Mouse (Mus musculus): ENCODE results near the gene Ccp110. TPM values are rescaled to one million over a fixed set of nuclear protein-coding genes. Genes with fewer than 3 reads are reported as not detected.
A peak's percentile ranks its signal among the peaks of the same experiment; 100 is the strongest.

The Ccp110 gene
- total RNA-seq (2021) = 1 to 10 TPM; 2.0 to 3.2 TPM
- long read RNA-seq, experiment 1 = 0 reads
- long read RNA-seq, experiment 2 = 0 reads

- DNase-seq (ENCODE audit: low spot score) = peak; percentile 97
These were observed at the start of gene Ccp110 for GRCm38 (mm10) chr7:118712228-118713173. TSS of gene Ccp110 (plus strand) at chr7:118712552.

GRCm38 (mm10) chr7:118667773-118668172, 44.6 kb upstream of the Ccp110 start:
- DNase-seq (ENCODE audit: low spot score) = no peak

- DNase-seq (ENCODE audit: low spot score) = no peak
These were observed 42.2 kb upstream of the Ccp110 start for GRCm38 (mm10) chr7:118670142-118670541.

GRCm38 (mm10) chr7:118676826-118677225, 35.5 kb upstream of the Ccp110 start:
- no peak for DNase-seq (ENCODE audit: low spot score)

GRCm38 (mm10) chr7:118688199-118688598, 24.2 kb upstream of the Ccp110 start:
- DNase-seq (ENCODE audit: low spot score) = peak; percentile 79

- DNase-seq (ENCODE audit: low spot score) = no peak
These were observed 23.3 kb upstream of the Ccp110 start for GRCm38 (mm10) chr7:118689088-118689487.

GRCm38 (mm10) chr7:118691287-118691686, 21.1 kb upstream of the Ccp110 start:
- no peak for DNase-seq (ENCODE audit: low spot score)

- no peak for DNase-seq (ENCODE audit: low spot score)
These were observed 16.2 kb upstream of the Ccp110 start for GRCm38 (mm10) chr7:118696146-118696545.

- DNase-seq (ENCODE audit: low spot score) = no peak
These were observed 15.2 kb upstream of the Ccp110 start for GRCm38 (mm10) chr7:118697168-118697567.

- DNase-seq (ENCODE audit: low spot score) = no peak
These were observed 13.5 kb upstream of the Ccp110 start for GRCm38 (mm10) chr7:118698882-118699281.

- DNase-seq (ENCODE audit: low spot score) = no peak
These were observed 9.2 kb upstream of the Ccp110 start for GRCm38 (mm10) chr7:118703144-118703561.

GRCm38 (mm10) chr7:118704001-118704850, 8.1 kb upstream of the Ccp110 start:
- no peak for DNase-seq (ENCODE audit: low spot score)

GRCm38 (mm10) chr7:118705101-118705961, 7.0 kb upstream of the Ccp110 start, which contains the start of gene Gde1:
TSS of gene Gde1 (minus strand) at chr7:118705778.
- DNase-seq (ENCODE audit: low spot score) = peak; percentile 92

GRCm38 (mm10) chr7:118706051-118706450, 6.3 kb upstream of the Ccp110 start:
- no peak for DNase-seq (ENCODE audit: low spot score)

GRCm38 (mm10) chr7:118706488-118706887, 5.9 kb upstream of the Ccp110 start:
- no peak for DNase-seq (ENCODE audit: low spot score)

- no peak for DNase-seq (ENCODE audit: low spot score)
These were observed 5.1 kb upstream of the Ccp110 start for GRCm38 (mm10) chr7:118707216-118707615.

GRCm38 (mm10) chr7:118708002-118708401, 4.3 kb upstream of the Ccp110 start:
- DNase-seq (ENCODE audit: low spot score) = no peak

- no peak for DNase-seq (ENCODE audit: low spot score)
These were observed 1.6 kb upstream of the Ccp110 start for GRCm38 (mm10) chr7:118710776-118711175.

- DNase-seq (ENCODE audit: low spot score) = no peak
These were observed 2.5 kb downstream of the Ccp110 start for GRCm38 (mm10) chr7:118714873-118715272.

- DNase-seq (ENCODE audit: low spot score) = no peak
These were observed 5.7 kb downstream of the Ccp110 start for GRCm38 (mm10) chr7:118718066-118718465.

- no peak for DNase-seq (ENCODE audit: low spot score)
These were observed 11.6 kb downstream of the Ccp110 start for GRCm38 (mm10) chr7:118723927-118724326.
